Mouse (Mus musculus) hindbrain, embryonic 16.5 days (tissue): ENCODE measurements at regions not wholly inside any gene's neighbourhood (a gene's known extent, or its start where the extent isn't known, plus 50 kb on each side); places are given as distances from the start of the nearest gene placed in this dataset.

Source experiments
- ATAC-seq: fragments of 200-750 bp; cut with Nextera tagmentation; 2 replicates; pipeline ENCODE4 v1.8.0; 2017; ENCODE audit warnings: moderate TSS enrichment, moderate library complexity
- H3K27ac ChIP-seq: fragments of 300-500 bp; sonication (generic); 2 replicates; pipeline ENCODE4 v1.5.1; 2014; ENCODE audit warnings: low read depth, mild to moderate bottlenecking, control low read depth, low read length, moderate library complexity
- H3K27me3 ChIP-seq: fragments of 300-500 bp; sonication (generic); replicated peaks from 2 replicates; pipeline ENCODE4 v1.6.1; 2014; ENCODE audit warnings: low read length; ENCODE audit not compliant: control insufficient read depth, insufficient read depth
- H3K36me3 ChIP-seq: fragments of 300-500 bp; sonication (generic); 2 replicates; pipeline ENCODE4 v1.6.1; 2014; ENCODE audit warnings: mild to moderate bottlenecking, low read length, moderate library complexity, mixed read lengths; ENCODE audit not compliant: control insufficient read depth, insufficient read depth
- H3K4me1 ChIP-seq: fragments of 300-500 bp; sonication (generic); 2 replicates; pipeline ENCODE4 v1.6.1; 2014; ENCODE audit warnings: low read depth, low read length; ENCODE audit not compliant: control insufficient read depth, insufficient read depth
- H3K4me2 ChIP-seq: fragments of 300-500 bp; sonication (generic); 2 replicates; pipeline ENCODE4 v1.6.1; 2014; ENCODE audit warnings: mild to moderate bottlenecking, low read length, control low read depth, moderate library complexity
- H3K4me3 ChIP-seq: fragments of 300-500 bp; sonication (generic); 2 replicates; pipeline ENCODE4 v1.5.1; 2014; ENCODE audit warnings: mild to moderate bottlenecking, low read length, control low read depth, moderate library complexity
- H3K9ac ChIP-seq: fragments of 300-500 bp; sonication (generic); 2 replicates; pipeline ENCODE4 v1.6.1; 2014; ENCODE audit warnings: low read depth, mild to moderate bottlenecking, control low read depth, low read length, moderate library complexity
- H3K9me3 ChIP-seq: fragments of 300-500 bp; sonication (generic); 2 replicates; pipeline ENCODE4 v1.6.1; 2014; ENCODE audit warnings: mild to moderate bottlenecking, low read length, moderate library complexity; ENCODE audit not compliant: control insufficient read depth
- WGBS: fragments of 180-500 bp; shearing (Covaris S2); extraction: QIAGEN DNeasy Blood & Tissue Kit; methylation state at CpG from one replicate; pipeline ENCODE4 v1.1.7; 2014; 5-methylcytosine and 5-hydroxymethylcytosine counted together

- Histone ChIP-seq H3K9ac (no peak overlapping the region), H3K4me1 (no peaks in the 10 kb centered on the region), H3K27ac (no peak overlapping the region), H3K36me3 (no peaks in the 10 kb centered on the region), H3K27me3 (no peaks in the 10 kb centered on the region), H3K9me3 (no peaks in the 10 kb centered on the region), H3K4me3 (no peak overlapping the region), H3K4me2 (no peak overlapping the region)
- WGBS = 25% methylated on average over 2 of the region's 2 CpGs
- ATAC-seq = peak; percentile 88
Measured at GRCm38 (mm10) chr13:75204417-75204816, 114.8 kb downstream of the Pcsk1 start.

- no peak for ATAC-seq
- Histone ChIP-seq H3K9ac (no peak overlapping the region), H3K4me1 (no peaks in the 10 kb centered on the region), H3K4me2 (no peak overlapping the region), H3K27ac (no peak overlapping the region), H3K9me3 (no peaks in the 10 kb centered on the region), H3K4me3 (no peak overlapping the region), H3K36me3 (no peaks in the 10 kb centered on the region), H3K27me3 (no peaks in the 10 kb centered on the region)
Measured at GRCm38 (mm10) chr13:75223944-75224343, 134.3 kb downstream of the Pcsk1 start.

- Histone ChIP-seq H3K9ac (no peak overlapping the region), H3K4me2 (no peak overlapping the region), H3K27me3 (no peaks in the 10 kb centered on the region), H3K9me3 (no peaks in the 10 kb centered on the region), H3K36me3 (no peaks in the 10 kb centered on the region), H3K4me3 (no peak overlapping the region), H3K27ac (no peak overlapping the region), H3K4me1 (no peaks in the 10 kb centered on the region)
- ATAC-seq = no peak
- 87% methylated on average over 7 of the region's 7 CpGs for WGBS
Measured at GRCm38 (mm10) chr13:75225581-75226297, 136.1 kb downstream of the Pcsk1 start.

GRCm38 (mm10) chr13:75227616-75228277 is 138.1 kb downstream of the Pcsk1 start:
- Histone ChIP-seq H3K27ac (no peak overlapping the region), H3K4me3 (no peak overlapping the region), H3K27me3 (no peaks in the 10 kb centered on the region), H3K9me3 (no peaks in the 10 kb centered on the region), H3K9ac (no peak overlapping the region), H3K4me1 (no peaks in the 10 kb centered on the region), H3K36me3 (no peaks in the 10 kb centered on the region), H3K4me2 (no peak overlapping the region)
- peak; percentile 87 for ATAC-seq
- 27% methylated on average over 5 of the region's 5 CpGs for WGBS

- Histone ChIP-seq H3K9ac (no peak overlapping the region), H3K4me1 (no peaks in the 10 kb centered on the region), H3K4me2 (no peak overlapping the region), H3K27me3 (no peaks in the 10 kb centered on the region), H3K27ac (no peak overlapping the region), H3K9me3 (no peaks in the 10 kb centered on the region), H3K4me3 (no peak overlapping the region), H3K36me3 (no peaks in the 10 kb centered on the region)
- WGBS = 40% methylated on average over 2 of the region's 2 CpGs
- peak; percentile 86 for ATAC-seq
Measured at GRCm38 (mm10) chr13:75236424-75236823, 146.8 kb downstream of the Pcsk1 start.
